Mouse (Mus musculus) telencephalon, adult 2 months (tissue): Measurements from ENCODE around the gene Swsap1.

Source experiments
- DNase-seq: peaks from one replicate; pipeline ENCODE4 v3.0.0-alpha.2; 2011; ENCODE audit warnings: low read depth, low spot score

The Swsap1 gene

GRCm38 (mm10) chr9:21955570-21956281 is at the start of gene Swsap1:
Gene Swsap1, plus strand, starts transcription at chr9:21955755.
- peak; percentile 99 for DNase-seq

DNA sequence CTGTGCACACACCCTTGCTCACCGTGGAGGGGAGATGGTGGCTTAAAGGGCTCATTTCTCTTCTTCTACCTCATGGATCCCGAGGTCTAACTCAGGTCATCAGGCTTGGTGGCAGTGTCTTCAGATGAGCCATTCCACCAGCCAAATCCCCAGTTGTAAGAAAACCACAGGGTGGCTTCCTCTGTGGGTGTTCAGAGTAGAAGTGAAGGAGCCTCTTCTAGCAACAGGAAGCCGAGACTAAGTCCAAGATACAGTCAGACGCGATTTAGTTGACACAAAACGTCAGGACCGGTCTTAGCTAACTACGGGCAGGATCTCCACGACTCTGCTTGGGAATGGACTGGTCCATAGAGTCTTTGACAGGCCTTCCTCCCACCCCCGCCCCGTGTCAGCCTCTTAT is 47.3 kb upstream of the Swsap1 start:
- DNase-seq, result no peak

GRCm38 (mm10) chr9:21909474-21910223 is 45.9 kb upstream of the Swsap1 start:
- no peak for DNase-seq

GRCm38 (mm10) chr9:21916851-21917492 is 38.6 kb upstream of the Swsap1 start:
- no peak for DNase-seq

- peak; percentile 80 for DNase-seq
Observed at GRCm38 (mm10) chr9:21917493-21918034, 38.0 kb upstream of the Swsap1 start.

- peak; percentile 79 for DNase-seq
Observed at GRCm38 (mm10) chr9:21918035-21918592, 37.4 kb upstream of the Swsap1 start, which contains the start of gene Rab3d. Gene Rab3d, minus strand, starts transcription at chr9:21918192.

- DNase-seq, result peak; percentile 42
Observed at GRCm38 (mm10) chr9:21918692-21919384, 36.7 kb upstream of the Swsap1 start.

DNA sequence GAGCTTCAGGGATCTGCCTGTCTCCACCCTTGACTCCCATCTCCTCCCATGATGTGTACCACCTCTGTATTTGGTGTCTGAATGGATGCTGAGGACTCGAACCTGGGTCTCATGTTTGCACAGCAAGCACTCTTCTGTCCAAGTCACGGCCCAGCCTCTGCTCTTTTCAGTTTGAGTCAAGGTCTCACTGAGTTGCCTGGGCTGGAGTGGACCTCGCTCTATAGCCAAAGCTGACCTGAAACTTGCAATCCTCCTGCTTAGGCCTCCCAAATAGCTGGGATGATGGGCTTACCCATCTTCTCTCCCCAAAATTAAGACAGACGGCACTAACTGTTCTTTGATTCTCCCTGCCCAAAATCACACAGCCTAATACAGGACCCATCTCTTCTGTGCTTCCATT is 32.5 kb upstream of the Swsap1 start:
- no peak for DNase-seq

GRCm38 (mm10) chr9:21923490-21924098 is 32.0 kb upstream of the Swsap1 start:
- no peak for DNase-seq

- no peak for DNase-seq
Observed at GRCm38 (mm10) chr9:21924099-21924493, 31.5 kb upstream of the Swsap1 start.

- DNase-seq, result no peak
Observed at GRCm38 (mm10) chr9:21925034-21925433, 30.5 kb upstream of the Swsap1 start.

DNA sequence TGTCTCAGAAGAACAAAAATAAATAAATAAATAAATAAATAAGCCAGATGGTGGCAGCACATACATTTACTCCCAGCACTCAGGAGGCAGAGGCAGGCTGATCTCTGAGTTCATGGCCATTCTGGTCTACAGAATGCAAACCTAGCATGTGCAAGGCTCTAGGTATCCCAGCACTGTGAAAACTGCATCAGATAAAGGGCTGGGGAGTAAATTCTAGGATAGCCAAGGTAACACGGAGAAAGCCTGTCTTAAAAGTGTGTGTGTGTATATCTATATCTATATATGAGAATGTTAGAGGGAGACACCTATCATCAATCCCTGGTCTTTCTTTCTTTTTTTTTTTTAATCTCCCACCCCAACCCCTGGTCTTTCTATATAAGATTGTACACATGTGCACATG is 30.0 kb upstream of the Swsap1 start:
- DNase-seq, result no peak

DNA sequence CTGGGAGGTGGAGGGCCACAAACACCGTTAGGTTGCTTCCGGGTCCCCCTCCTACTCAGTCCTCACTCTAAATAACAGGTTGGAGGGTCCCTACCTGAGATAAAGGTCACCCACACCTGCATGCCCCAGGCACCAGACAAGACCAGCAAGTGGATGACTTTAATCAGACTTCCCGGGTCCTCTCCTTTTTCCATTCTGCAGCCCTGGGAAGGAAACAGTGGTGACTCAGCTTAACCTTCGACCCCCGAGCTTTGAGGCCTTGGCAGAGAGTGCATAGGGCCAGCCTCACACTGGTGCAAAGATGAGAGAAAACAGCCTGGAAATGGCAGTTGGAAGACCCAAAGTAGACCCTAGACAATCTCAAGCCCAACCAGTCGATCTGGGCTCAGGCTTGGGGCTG is 29.4 kb upstream of the Swsap1 start:
- no peak for DNase-seq

DNA sequence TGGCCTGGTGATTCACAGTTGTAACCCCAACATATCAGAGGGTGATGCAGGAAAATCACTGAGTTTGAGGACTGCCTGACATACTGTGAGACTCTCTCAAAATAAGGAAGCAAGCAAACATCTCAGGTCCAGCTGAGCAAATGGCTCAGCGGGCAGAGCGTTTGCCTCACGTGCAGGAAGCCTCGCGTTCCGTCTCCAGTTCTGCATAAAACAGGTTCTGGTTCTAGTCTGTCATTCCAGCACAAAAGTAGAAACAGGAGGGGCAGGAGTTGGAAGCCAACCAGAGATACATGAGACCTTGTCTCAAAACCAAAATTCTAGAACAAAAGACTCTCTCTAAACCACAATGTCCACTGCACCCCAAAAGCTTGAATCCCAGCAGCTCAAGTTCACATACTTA is 28.8 kb upstream of the Swsap1 start:
- DNase-seq, result no peak

- DNase-seq, result peak; percentile 98
Observed at GRCm38 (mm10) chr9:21927208-21927753, 28.3 kb upstream of the Swsap1 start, which contains the start of the genes Ccdc159 and Tmem205. Gene Ccdc159, plus strand, starts transcription at chr9:21927471. Gene Tmem205, minus strand, starts transcription at chr9:21927556.

GRCm38 (mm10) chr9:21929208-21929607 is 26.3 kb upstream of the Swsap1 start:
- DNase-seq, result no peak

DNA sequence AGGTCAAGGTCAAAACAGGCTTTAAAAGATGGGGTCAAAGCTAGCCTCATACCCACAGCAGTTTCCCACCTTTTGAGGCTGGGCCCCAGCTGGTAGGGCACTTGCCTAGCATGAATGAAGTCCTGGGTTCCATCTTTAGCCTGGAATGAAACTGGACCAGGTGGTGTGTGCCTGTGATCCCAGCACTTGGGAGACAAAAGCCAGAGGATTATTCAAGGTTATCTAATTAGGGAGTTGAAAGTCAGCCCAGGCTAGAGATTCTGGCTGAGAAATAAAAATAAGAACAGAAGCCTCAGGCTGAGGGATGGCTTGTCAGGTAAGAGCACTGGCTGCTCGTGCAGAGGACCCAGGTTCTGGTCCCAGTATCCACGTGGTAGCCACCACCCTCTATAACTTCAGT is 23.5 kb upstream of the Swsap1 start:
- no peak for DNase-seq

GRCm38 (mm10) chr9:21932445-21933137 is 23.0 kb upstream of the Swsap1 start:
- DNase-seq, result no peak

DNA sequence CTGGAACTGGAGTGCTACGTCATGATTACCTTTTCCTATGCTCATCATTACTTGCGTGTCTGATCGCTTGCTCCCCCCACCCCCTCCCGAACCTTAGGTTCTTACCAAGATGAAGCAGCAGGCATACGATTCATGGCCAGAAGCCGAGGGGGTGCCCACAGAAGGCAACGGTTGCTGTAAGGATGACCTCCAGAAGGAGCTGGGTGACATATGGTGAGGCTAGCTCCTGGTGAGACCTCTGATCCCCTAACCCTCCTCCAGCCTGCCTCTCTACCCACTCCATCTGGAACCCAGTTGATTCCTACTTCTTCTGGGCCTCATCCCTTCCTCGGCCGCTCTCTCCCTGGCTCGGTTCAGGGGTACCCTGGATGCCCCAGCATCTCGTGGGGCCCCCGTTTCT is 21.5 kb upstream of the Swsap1 start:
- DNase-seq, result no peak
